Mouse (Mus musculus) bone marrow, adult 2 months (tissue): ENCODE results near the gene Pigf.

Experiments
- CTCF ChIP-seq: fragments of 200-500 bp; IDR thresholded peaks from 2 replicates; pipeline ENCODE4 v1.5.1; 2011; ENCODE audit warnings: low read length, control low read depth; ENCODE audit not compliant: control insufficient read depth, insufficient read depth
- POLR2A ChIP-seq: fragments of 200-500 bp; IDR thresholded peaks from 2 replicates; pipeline ENCODE4 v1.6.1; 2011; ENCODE audit warnings: low read depth, mild to moderate bottlenecking, control low read depth, low read length, borderline replicate concordance; ENCODE audit not compliant: control insufficient read depth

DNA sequence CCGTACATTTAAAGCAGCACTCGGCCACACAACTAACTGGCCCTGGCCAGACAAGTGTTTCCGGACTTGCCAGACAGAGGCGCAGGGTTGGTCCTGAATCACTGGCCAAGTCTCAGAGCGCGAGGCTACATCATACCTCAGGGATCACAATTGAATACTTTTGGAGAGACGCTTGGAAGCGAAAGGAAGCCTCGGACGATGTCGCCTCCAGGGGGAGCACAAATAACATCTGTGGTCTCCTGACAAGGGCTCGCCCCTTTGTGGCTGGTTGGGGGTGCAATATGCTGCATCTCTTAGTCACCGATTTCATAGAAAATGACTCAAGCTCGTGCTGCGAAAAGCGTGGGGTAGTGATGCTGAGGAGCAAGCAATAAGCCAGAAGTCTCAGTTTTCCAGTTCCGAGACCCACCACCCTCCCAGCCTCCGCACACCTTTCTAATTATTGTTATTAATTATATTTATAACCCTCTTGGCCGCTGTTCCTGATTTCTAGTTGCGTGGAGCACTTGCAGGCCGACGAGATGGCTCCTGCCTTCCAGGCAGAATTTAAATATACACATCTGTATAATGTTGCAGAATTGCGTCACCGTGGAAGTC lies 62.8 kb downstream of the Pigf start:
- TF ChIP-seq POLR2A (no peak), CTCF (peak; percentile 63)
